Mouse (Mus musculus): Measurements from ENCODE around the gene Tram2. TPM values are rescaled to one million over a fixed set of nuclear protein-coding genes. Genes with fewer than 3 reads are reported as not detected.
A peak's percentile ranks its signal among the peaks of the same experiment; 100 is the strongest.

The Tram2 gene
- polyA plus RNA-seq, 1 experiment from 2014 or later: 8.1 TPM

DNA sequence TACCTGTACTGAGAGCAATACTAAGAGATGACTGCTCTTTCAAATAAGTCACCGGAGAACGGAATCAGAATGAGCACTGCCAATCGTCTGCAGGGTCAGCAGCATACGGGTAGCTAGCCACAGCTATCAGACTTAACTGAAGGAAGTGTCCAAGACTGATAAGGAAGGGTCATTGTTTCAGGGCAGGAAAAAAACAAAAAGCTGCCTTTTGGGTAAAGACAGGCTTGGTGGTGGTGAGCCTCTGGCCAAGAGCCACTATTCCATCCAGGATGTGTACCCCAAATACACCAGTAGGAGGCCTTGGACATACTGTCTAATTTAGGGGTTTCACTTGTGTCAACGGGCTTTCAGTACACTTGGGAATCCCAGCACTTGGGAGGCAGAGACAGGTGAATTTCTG is 84.7 kb downstream of the Tram2 start:
- H3K4me2 ChIP-seq (replicated peaks; ENCODE audit: low read depth, low read length): no peak overlapping the region
- no peaks in the 10 kb centered on the region; the same call in 1 of the 2 replicates for H3K4me1 ChIP-seq (ENCODE audit: insufficient read depth, low read depth, low read length)
- TF ChIP-seq CTCF (IDR thresholded peaks at IDR 0.05) (peak; percentile 35), EP300 (IDR thresholded peaks at IDR 0.05) (no peak)
- whole genome bisulfite sequencing: 68% methylated on average over 5 of the region's 5 CpGs
- DNase-seq (ENCODE audit: low spot score) (no peak), ATAC-seq (no peak)
- no peak overlapping the region for H3K9ac ChIP-seq (replicated peaks; ENCODE audit: low read depth)
- no peak overlapping the region for H3K4me3 ChIP-seq (ENCODE audit: low read depth, low read length)
- H3K36me3 ChIP-seq (ENCODE audit: insufficient read depth, low read length): no peaks in the 10 kb centered on the region
- H3K27me3 ChIP-seq (replicated peaks; ENCODE audit: insufficient read depth, low read length): no peaks in the 10 kb centered on the region
- no peak overlapping the region for H3K27ac ChIP-seq (ENCODE audit: low read length)
- no peaks in the 10 kb centered on the region for H3K9me3 ChIP-seq (ENCODE audit: low read length)

DNA sequence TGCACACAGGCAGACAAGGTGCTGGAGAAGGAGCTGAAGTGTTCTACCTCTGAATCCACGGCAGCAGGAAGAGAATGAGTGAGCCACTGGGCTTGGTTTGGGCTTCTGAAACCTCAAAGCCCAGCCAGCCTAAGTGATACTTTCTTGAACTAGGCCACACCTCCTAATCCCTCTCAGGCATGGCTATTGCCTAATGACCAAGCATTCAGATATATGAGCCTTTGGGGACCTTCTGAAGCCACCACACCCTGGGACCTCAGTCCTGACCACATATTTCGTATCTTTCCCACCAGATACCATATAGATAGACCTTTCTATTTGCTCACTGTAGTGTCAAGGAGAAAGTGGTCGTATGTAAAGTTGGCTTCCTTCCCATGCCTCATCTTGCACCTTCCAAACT is 85.3 kb downstream of the Tram2 start:
- ATAC-seq (no peak), DNase-seq (ENCODE audit: low spot score) (no peak)
- H3K27ac ChIP-seq (ENCODE audit: low read length): no peak overlapping the region
- no peak overlapping the region for H3K4me2 ChIP-seq (replicated peaks; ENCODE audit: low read depth, low read length)
- H3K27me3 ChIP-seq (replicated peaks; ENCODE audit: insufficient read depth, low read length): no peaks in the 10 kb centered on the region
- WGBS: 61% methylated on average over 3 of the region's 3 CpGs
- no peak for TF ChIP-seq CTCF (IDR thresholded peaks at IDR 0.05)
- no peak for TF ChIP-seq EP300 (IDR thresholded peaks at IDR 0.05)
- no peak overlapping the region for H3K9ac ChIP-seq (replicated peaks; ENCODE audit: low read depth)
- no peak overlapping the region for H3K4me3 ChIP-seq (ENCODE audit: low read depth, low read length)
- no peaks in the 10 kb centered on the region; the same call in 1 of the 2 replicates for H3K4me1 ChIP-seq (ENCODE audit: insufficient read depth, low read depth, low read length)
- no peaks in the 10 kb centered on the region for H3K36me3 ChIP-seq (ENCODE audit: insufficient read depth, low read length)
- no peaks in the 10 kb centered on the region for H3K9me3 ChIP-seq (ENCODE audit: low read length)

DNA sequence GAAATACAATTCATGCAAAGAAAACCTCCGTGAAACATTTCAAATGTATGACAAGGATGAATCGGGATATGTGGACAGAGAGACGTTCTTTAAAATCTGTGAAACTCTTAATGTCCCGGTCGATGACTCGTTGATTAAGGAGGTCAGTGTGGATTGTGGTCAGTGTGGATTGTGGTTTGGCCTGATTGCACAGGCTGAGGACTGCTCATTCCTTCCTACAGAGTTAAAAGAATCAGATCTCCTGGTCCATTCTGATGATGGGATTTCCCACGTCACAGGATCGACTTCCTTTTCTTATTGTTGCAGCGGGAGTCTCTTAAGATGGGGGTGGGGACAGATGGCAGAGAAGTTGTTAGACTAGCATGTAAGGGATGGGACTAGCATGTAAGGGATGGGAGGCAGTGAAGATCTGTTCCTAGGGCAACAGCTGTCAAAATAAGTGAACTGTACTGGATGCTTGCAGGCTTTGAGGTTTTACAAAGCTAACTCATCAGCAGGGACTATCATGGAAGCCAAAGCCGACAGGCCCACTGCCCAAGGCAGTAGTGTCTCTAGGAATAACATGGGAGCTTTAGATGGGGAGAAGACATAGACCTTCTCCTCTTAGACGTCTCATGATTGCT is 89.5 kb downstream of the Tram2 start:
- no peak overlapping the region for H3K4me2 ChIP-seq (replicated peaks; ENCODE audit: low read depth, low read length)
- H3K9ac ChIP-seq (replicated peaks; ENCODE audit: low read depth): no peak overlapping the region
- ATAC-seq (no peak), DNase-seq (ENCODE audit: low spot score) (no peak)
- H3K9me3 ChIP-seq (ENCODE audit: low read length): no peaks in the 10 kb centered on the region
- WGBS: 82% methylated on average over 11 of the region's 11 CpGs
- no peaks in the 10 kb centered on the region for H3K27me3 ChIP-seq (replicated peaks; ENCODE audit: insufficient read depth, low read length)
- H3K4me1 ChIP-seq (ENCODE audit: insufficient read depth, low read depth, low read length): no peaks in the 10 kb centered on the region
- H3K36me3 ChIP-seq (ENCODE audit: insufficient read depth, low read length): no peaks in the 10 kb centered on the region
- no peak overlapping the region for H3K27ac ChIP-seq (ENCODE audit: low read length)
- TF ChIP-seq EP300 (IDR thresholded peaks at IDR 0.05): no peak
- no peak for TF ChIP-seq CTCF (IDR thresholded peaks at IDR 0.05)
- no peak overlapping the region for H3K4me3 ChIP-seq (ENCODE audit: low read depth, low read length)

DNA sequence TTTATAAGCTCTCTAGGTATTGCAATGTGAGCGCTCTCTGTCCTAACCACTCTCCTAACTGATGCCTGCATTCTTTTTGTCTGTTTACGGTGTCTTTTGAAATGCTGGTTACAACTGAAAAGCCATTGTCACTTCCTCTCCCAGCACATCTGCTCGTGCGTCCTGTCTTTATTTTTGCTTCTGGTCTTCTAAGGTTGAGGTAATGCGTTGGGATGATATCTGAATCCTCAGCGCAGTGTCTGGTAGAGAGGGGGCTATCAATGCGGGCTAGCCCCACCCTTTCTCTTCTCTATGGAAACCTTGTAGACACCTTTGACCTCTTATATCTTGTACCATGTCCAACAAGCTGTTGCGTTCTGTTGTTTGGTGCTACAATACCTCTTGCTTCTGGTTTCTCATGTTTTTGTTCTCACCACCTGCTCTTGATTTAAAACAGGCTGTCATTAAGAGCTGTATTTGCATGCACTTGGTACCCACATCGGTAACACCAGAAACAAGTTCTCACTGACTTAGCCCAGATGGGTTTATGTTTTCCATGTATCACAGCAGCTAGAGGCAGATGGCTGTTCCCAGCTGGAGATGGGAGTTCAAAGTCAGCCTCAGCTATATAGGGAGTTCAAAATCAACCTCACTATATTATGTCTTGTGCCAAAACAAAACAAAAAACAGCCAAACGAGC is 92.5 kb downstream of the Tram2 start:
- TF ChIP-seq CTCF (IDR thresholded peaks at IDR 0.05): no peak
- no peak for TF ChIP-seq EP300 (IDR thresholded peaks at IDR 0.05)
- Histone ChIP-seq H3K9me3 (ENCODE audit: low read length) (no peaks in the 10 kb centered on the region), H3K27me3 (replicated peaks; ENCODE audit: insufficient read depth, low read length) (no peaks in the 10 kb centered on the region), H3K27ac (ENCODE audit: low read length) (no peak overlapping the region), H3K4me2 (replicated peaks; ENCODE audit: low read depth, low read length) (no peak overlapping the region), H3K4me1 (ENCODE audit: insufficient read depth, low read depth, low read length) (no peaks in the 10 kb centered on the region), H3K9ac (replicated peaks; ENCODE audit: low read depth) (no peak overlapping the region), H3K36me3 (ENCODE audit: insufficient read depth, low read length) (no peaks in the 10 kb centered on the region), H3K4me3 (ENCODE audit: low read depth, low read length) (no peak overlapping the region)
- no peak for ATAC-seq
- 69% methylated on average over 10 of the region's 10 CpGs for WGBS
- DNase-seq (ENCODE audit: low spot score): no peak

DNA sequence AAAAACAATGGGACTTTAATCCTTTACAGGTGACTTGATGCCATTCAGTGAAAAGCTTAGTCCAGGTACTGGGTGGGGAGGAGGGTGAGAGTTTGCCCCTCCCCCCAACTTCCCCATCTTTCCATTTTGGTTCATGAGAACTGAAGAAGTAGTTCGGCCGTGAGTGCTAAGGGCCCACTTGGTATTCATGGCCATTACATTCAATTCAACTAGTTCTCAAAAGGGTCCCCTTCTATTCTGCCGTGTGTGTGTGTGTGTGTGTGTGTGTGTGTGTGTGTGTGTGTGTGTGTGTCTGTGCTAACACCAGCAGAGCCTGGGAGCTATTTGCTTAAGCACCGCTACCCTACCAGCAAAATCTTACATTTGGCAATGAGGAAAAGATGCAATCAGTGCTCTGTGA is 94.4 kb downstream of the Tram2 start:
- no peak overlapping the region for H3K4me3 ChIP-seq (ENCODE audit: low read depth, low read length)
- no peaks in the 10 kb centered on the region for H3K4me1 ChIP-seq (ENCODE audit: insufficient read depth, low read depth, low read length)
- no peaks in the 10 kb centered on the region for H3K36me3 ChIP-seq (ENCODE audit: insufficient read depth, low read length)
- no peak overlapping the region for H3K27ac ChIP-seq (ENCODE audit: low read length)
- no peak overlapping the region for H3K9ac ChIP-seq (replicated peaks; ENCODE audit: low read depth)
- H3K4me2 ChIP-seq (replicated peaks; ENCODE audit: low read depth, low read length): no peak overlapping the region
- TF ChIP-seq CTCF (IDR thresholded peaks at IDR 0.05) (no peak), EP300 (IDR thresholded peaks at IDR 0.05) (no peak)
- DNase-seq (ENCODE audit: low spot score) (no peak), ATAC-seq (no peak)
- no peaks in the 10 kb centered on the region for H3K27me3 ChIP-seq (replicated peaks; ENCODE audit: insufficient read depth, low read length)
- WGBS: 56% methylated on average over 4 of the region's 4 CpGs
- H3K9me3 ChIP-seq (ENCODE audit: low read length): no peaks in the 10 kb centered on the region

DNA sequence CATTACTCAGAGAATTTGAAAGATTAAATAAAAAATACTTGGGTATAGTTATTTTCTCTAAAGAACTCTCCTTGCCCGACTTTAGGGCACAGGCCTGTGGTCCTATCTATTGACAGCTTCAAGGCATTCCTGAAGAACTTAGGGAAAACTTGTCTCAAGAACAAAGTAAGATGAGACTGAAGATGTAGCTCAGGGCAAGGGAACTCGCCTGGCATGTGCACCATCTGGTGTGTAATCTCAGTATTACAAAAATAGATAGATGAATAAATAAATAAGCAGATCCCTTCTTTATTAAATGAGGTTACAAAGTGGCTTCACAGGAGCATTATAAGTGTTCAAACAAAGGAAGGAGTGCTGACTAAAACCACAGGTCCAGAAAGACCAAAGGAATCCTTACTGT is 94.9 kb downstream of the Tram2 start:
- Histone ChIP-seq H3K4me3 (ENCODE audit: low read depth, low read length) (no peak overlapping the region), H3K9me3 (ENCODE audit: low read length) (no peaks in the 10 kb centered on the region), H3K27ac (ENCODE audit: low read length) (no peak overlapping the region), H3K36me3 (ENCODE audit: insufficient read depth, low read length) (no peaks in the 10 kb centered on the region), H3K4me2 (replicated peaks; ENCODE audit: low read depth, low read length) (no peak overlapping the region), H3K9ac (replicated peaks; ENCODE audit: low read depth) (no peak overlapping the region), H3K4me1 (ENCODE audit: insufficient read depth, low read depth, low read length) (no peaks in the 10 kb centered on the region), H3K27me3 (replicated peaks; ENCODE audit: insufficient read depth, low read length) (no peaks in the 10 kb centered on the region)
- TF ChIP-seq EP300 (IDR thresholded peaks at IDR 0.05) (no peak), CTCF (IDR thresholded peaks at IDR 0.05) (peak; percentile 18; the same call in 1 of the 2 replicates)
- DNase-seq (ENCODE audit: low spot score): no peak
- no peak for ATAC-seq
- 73% methylated on average over 2 of the region's 2 CpGs for WGBS
